ENCODE assay signal across 8 mouse cellular contexts in genomic region chr7:139213751-139214150, GRCm38 (mm10). TPM values are rescaled to one million over a fixed set of nuclear protein-coding genes. Genes with fewer than 3 reads are reported as not detected.
DNase-seq lines count a peak whose midpoint lies in the region; ATAC-seq and TF ChIP-seq lines count a peak whose summit lies in the region.

No protein-coding gene starts in this region.

- 59% methylated on average over 3 of the region's 3 CpGs for WGBS in kidney, adult 2 months
- 72% methylated on average over 3 of the region's 3 CpGs for WGBS in embryonic facial prominence, embryonic 10.5 days
- 61% methylated on average over 3 of the region's 3 CpGs for WGBS in hindbrain, embryonic 12.5 days
- WGBS in midbrain, embryonic 14.5 days, result 74% methylated on average over 3 of the region's 3 CpGs

- no peak for TF ChIP-seq POLR2A in kidney, adult 2 months (IDR thresholded peaks at IDR 0.05; ENCODE audit: low read depth, low read length)

- DNase-seq in kidney, adult 2 months, result no peak
- no peak for DNase-seq in kidney, postnatal 36 days
- DNase-seq in embryonic facial prominence, embryonic 10.5 days (ENCODE audit: low spot score), result no peak
- peak; percentile 12 for DNase-seq in midbrain, embryonic 14.5 days
- no peak for DNase-seq in spleen, postnatal 14 days (ENCODE audit: low spot score in 2 of 2)
- no peak for DNase-seq in left cerebral cortex, adult 8-10 months (ENCODE audit: low spot score in 2 of 2)

- H3K27ac ChIP-seq in kidney, adult 2 months (ENCODE audit: insufficient read depth, low read depth, low read length), result no peak overlapping the region
- peak overlapping the region; percentile 97 for H3K27ac ChIP-seq in embryonic facial prominence, embryonic 10.5 days (replicated peaks)
- 0 out of 2 replicates have a peak overlapping the region, but pooled peaks have one; percentile 23 for H3K27ac ChIP-seq in hindbrain, embryonic 12.5 days
- peak overlapping the region; percentile 83; the same call in 1 of the 2 replicates for H3K27ac ChIP-seq in midbrain, embryonic 14.5 days (replicated peaks; ENCODE audit: low read depth, low read length)

- peak overlapping the region; percentile 64 for H3K4me2 ChIP-seq in hindbrain, embryonic 12.5 days (replicated peaks)
- peak overlapping the region; percentile 56 for H3K4me2 ChIP-seq in midbrain, embryonic 14.5 days (ENCODE audit: low read length)

- H3K27me3 ChIP-seq in kidney, adult 2 months (replicated peaks; ENCODE audit: control insufficient read depth, insufficient read depth, low read length), result no peaks in the 10 kb centered on the region
- H3K27me3 ChIP-seq in embryonic facial prominence, embryonic 10.5 days (replicated peaks; ENCODE audit: low read depth, poor library complexity, severe bottlenecking), result no peaks in the 10 kb centered on the region
- H3K27me3 ChIP-seq in hindbrain, embryonic 12.5 days, result no peaks in the 10 kb centered on the region
- H3K27me3 ChIP-seq in midbrain, embryonic 14.5 days (ENCODE audit: control insufficient read depth, insufficient read depth, low read length), result no peaks in the 10 kb centered on the region

- no peaks in the 10 kb centered on the region for H3K9me3 ChIP-seq in embryonic facial prominence, embryonic 10.5 days
- no peaks in the 10 kb centered on the region for H3K9me3 ChIP-seq in hindbrain, embryonic 12.5 days (replicated peaks)
- no peaks in the 10 kb centered on the region for H3K9me3 ChIP-seq in midbrain, embryonic 14.5 days (ENCODE audit: control insufficient read depth, low read length)

- no peaks in the 10 kb centered on the region for H3K36me3 ChIP-seq in kidney, adult 2 months (ENCODE audit: control insufficient read depth, insufficient read depth, low read length)
- H3K36me3 ChIP-seq in embryonic facial prominence, embryonic 10.5 days (replicated peaks), result no peaks in the 10 kb centered on the region
- H3K36me3 ChIP-seq in hindbrain, embryonic 12.5 days, result no peaks in the 10 kb centered on the region
- H3K36me3 ChIP-seq in midbrain, embryonic 14.5 days (ENCODE audit: control insufficient read depth, insufficient read depth, low read length), result no peaks in the 10 kb centered on the region

- no peak for TF ChIP-seq CTCF in kidney, adult 2 months (conservative IDR thresholded peaks at IDR 0.05; ENCODE audit: insufficient read depth, insufficient read length, low read depth, low read length)

- H3K4me1 ChIP-seq in kidney, adult 2 months (ENCODE audit: control insufficient read depth, insufficient read depth, low read length), result peaks cover 2% of the 10 kb centered on the region; the same call in 1 of the 2 replicates
- H3K4me1 ChIP-seq in embryonic facial prominence, embryonic 10.5 days, result peaks cover 33% of the 10 kb centered on the region
- peaks cover 12% of the 10 kb centered on the region for H3K4me1 ChIP-seq in hindbrain, embryonic 12.5 days
- H3K4me1 ChIP-seq in midbrain, embryonic 14.5 days (ENCODE audit: control insufficient read depth, insufficient read depth, low read length), result peaks cover 7% of the 10 kb centered on the region; the same call in 1 of the 2 replicates

- peak overlapping the region; percentile 55; the same call in 1 of the 2 replicates for H3K4me3 ChIP-seq in kidney, adult 2 months (ENCODE audit: insufficient read depth, low read depth, low read length)
- peak overlapping the region; percentile 72 for H3K4me3 ChIP-seq in embryonic facial prominence, embryonic 10.5 days
- peak overlapping the region; percentile 52 for H3K4me3 ChIP-seq in hindbrain, embryonic 12.5 days
- peak overlapping the region; percentile 48 for H3K4me3 ChIP-seq in midbrain, embryonic 14.5 days (replicated peaks; ENCODE audit: low read depth, low read length)

- H3K9ac ChIP-seq in hindbrain, embryonic 12.5 days, result peak overlapping the region; percentile 51; the same call in 1 of the 2 replicates
- peak overlapping the region; percentile 72; the same call in 1 of the 2 replicates for H3K9ac ChIP-seq in midbrain, embryonic 14.5 days (replicated peaks; ENCODE audit: low read length)

- peak; percentile 20; the same call in 1 of the 2 replicates for ATAC-seq in hindbrain, embryonic 12.5 days (ENCODE audit: low FRiP score)
- ATAC-seq in midbrain, embryonic 14.5 days (ENCODE audit: low FRiP score, low TSS enrichment), result peak; percentile 15
- no peak for ATAC-seq in megakaryocyte-erythroid progenitor cell, adult 5-6 weeks (replicated peaks; ENCODE audit: low FRiP score, low TSS enrichment, poor library complexity, severe bottlenecking)

RNA-seq across cellular contexts. Expression of gene Stk32c, which starts 0.6 kb away (rescaled TPM):
- 3.1 and 3.2 TPM in 2 replicates for polyA plus RNA-seq in kidney, adult 2 months (2012; rRNA removed)
- 0.10 and 0.12 TPM in 2 replicates for polyA plus RNA-seq in embryonic facial prominence, embryonic 10.5 days (2016; fragmentation: Nextera tagmentation; extraction: Ambion mirVana)
- polyA plus RNA-seq in hindbrain, embryonic 12.5 days (2016; fragmentation: Nextera tagmentation; extraction: Ambion mirVana), result 0.65 and 0.68 TPM in 2 replicates
- 0.99 and 3.8 TPM in 2 replicates for polyA plus RNA-seq in midbrain, embryonic 14.5 days (2014; fragmentation: Nextera tagmentation; extraction: Ambion mirVana)
- total RNA-seq in megakaryocyte-erythroid progenitor cell, adult 5-6 weeks (2014; fragmentation: Nextera tagmentation), result not detected in 2 replicates
- 0.88 TPM in 1 of 2 replicates, not detected in the other for total RNA-seq in megakaryocyte-erythroid progenitor cell, adult 5-6 weeks (2017)
- 100 to 1,000 TPM; 175 to 186 (median 183) TPM for total RNA-seq in left cerebral cortex, adult 8-10 months (2022)

RNA-seq across cellular contexts. Expression of gene Lrrc27, which starts 1.0 kb away (rescaled TPM):
- 3.3 and 3.7 TPM in 2 replicates for polyA plus RNA-seq in kidney, adult 2 months (2012; rRNA removed)
- 4.4 and 4.6 TPM in 2 replicates for polyA plus RNA-seq in embryonic facial prominence, embryonic 10.5 days (2016; fragmentation: Nextera tagmentation; extraction: Ambion mirVana)
- 3.2 and 5.3 TPM in 2 replicates for polyA plus RNA-seq in hindbrain, embryonic 12.5 days (2016; fragmentation: Nextera tagmentation; extraction: Ambion mirVana)
- 3.5 and 6.1 TPM in 2 replicates for polyA plus RNA-seq in midbrain, embryonic 14.5 days (2014; fragmentation: Nextera tagmentation; extraction: Ambion mirVana)
- 2.4 TPM in 1 of 2 replicates, not detected in the other for total RNA-seq in megakaryocyte-erythroid progenitor cell, adult 5-6 weeks (2014; fragmentation: Nextera tagmentation)
- 0.56 and 1.4 TPM in 2 replicates for total RNA-seq in megakaryocyte-erythroid progenitor cell, adult 5-6 weeks (2017)
- 10 to 100 TPM in 1 of 4 experiments, 1 to 10 TPM in 3; 7.4 to 13.7 (median 8.4) TPM for total RNA-seq in left cerebral cortex, adult 8-10 months (2022)

RNA-seq across cellular contexts. Expression of gene Pwwp2b, which starts 34.5 kb away (rescaled TPM):
- 7.9 and 8.0 TPM in 2 replicates for polyA plus RNA-seq in kidney, adult 2 months (2012; rRNA removed)
- 7.1 and 7.6 TPM in 2 replicates for polyA plus RNA-seq in embryonic facial prominence, embryonic 10.5 days (2016; fragmentation: Nextera tagmentation; extraction: Ambion mirVana)
- 4.3 and 5.1 TPM in 2 replicates for polyA plus RNA-seq in hindbrain, embryonic 12.5 days (2016; fragmentation: Nextera tagmentation; extraction: Ambion mirVana)
- polyA plus RNA-seq in midbrain, embryonic 14.5 days (2014; fragmentation: Nextera tagmentation; extraction: Ambion mirVana), result 3.5 and 4.1 TPM in 2 replicates
- 1.4 and 2.4 TPM in 2 replicates for total RNA-seq in megakaryocyte-erythroid progenitor cell, adult 5-6 weeks (2014; fragmentation: Nextera tagmentation)
- total RNA-seq in megakaryocyte-erythroid progenitor cell, adult 5-6 weeks (2017), result 1.1 and 2.1 TPM in 2 replicates
- 10 to 100 TPM; 16.8 to 18.3 (median 17.7) TPM for total RNA-seq in left cerebral cortex, adult 8-10 months (2022)
